Mouse (Mus musculus) testis, adult 2 months (tissue): ENCODE data around the gene Dnah17.

Experiments used
- CTCF ChIP-seq: fragments of 200-500 bp; IDR thresholded peaks from 2 replicates; pipeline ENCODE4 v1.5.1; 2012; ENCODE audit warnings: low read depth, mild to moderate bottlenecking, inconsistent platforms, low read length, moderate library complexity; ENCODE audit not compliant: control insufficient read depth, insufficient read depth, insufficient replicate concordance
- POLR2A ChIP-seq: fragments of 200-500 bp; IDR thresholded peaks from 2 replicates; pipeline ENCODE4 v1.6.1; 2012; ENCODE audit warnings: low read depth, mild to moderate bottlenecking, inconsistent platforms, low read length, moderate library complexity; ENCODE audit not compliant: control insufficient read depth

GRCm38 (mm10) chr11:118091002-118091670, 39.3 kb downstream of the Dnah17 start:
- TF ChIP-seq CTCF: peak; percentile 58; the same call in 1 of the 2 replicates
- TF ChIP-seq POLR2A: no peak
